Mouse (Mus musculus): ENCODE measurements at regions not wholly inside any gene's neighbourhood (a gene's known extent, or its start where the extent isn't known, plus 50 kb on each side); places are given as distances from the start of the nearest gene placed in this dataset.

- Histone ChIP-seq H3K27me3 (ENCODE audit: control insufficient read depth, insufficient read depth, low read length) (no peaks in the 10 kb centered on the region), H3K4me1 (ENCODE audit: control insufficient read depth, insufficient read depth, low read length) (no peaks in the 10 kb centered on the region), H3K9ac (ENCODE audit: low read length) (no peak overlapping the region), H3K4me3 (ENCODE audit: low read length) (no peak overlapping the region), H3K9me3 (replicated peaks; ENCODE audit: control insufficient read depth, low read length) (no peaks in the 10 kb centered on the region), H3K4me2 (ENCODE audit: low read depth, low read length) (no peak overlapping the region), H3K36me3 (ENCODE audit: control insufficient read depth, insufficient read depth) (no peaks in the 10 kb centered on the region), H3K27ac (ENCODE audit: low read length) (no peak overlapping the region)
- 76% methylated on average over 3 of the region's 3 CpGs for WGBS
- no peak for ATAC-seq (replicated peaks; ENCODE audit: extremely low read depth, insufficient read depth, low FRiP score)
These were observed 605.6 kb upstream of the Intu start for GRCm38 (mm10) chr3:39925436-39925835.

- ATAC-seq (replicated peaks; ENCODE audit: extremely low read depth, insufficient read depth, low FRiP score), result no peak
- H3K36me3 ChIP-seq (ENCODE audit: control insufficient read depth, insufficient read depth), result no peaks in the 10 kb centered on the region
- H3K27ac ChIP-seq (ENCODE audit: low read length), result no peak overlapping the region
- 83% methylated on average over 2 of the region's 2 CpGs for WGBS
- H3K4me2 ChIP-seq (ENCODE audit: low read depth, low read length), result no peak overlapping the region
- no peaks in the 10 kb centered on the region for H3K27me3 ChIP-seq (ENCODE audit: control insufficient read depth, insufficient read depth, low read length)
- H3K9me3 ChIP-seq (replicated peaks; ENCODE audit: control insufficient read depth, low read length), result no peaks in the 10 kb centered on the region
- no peak overlapping the region for H3K4me3 ChIP-seq (ENCODE audit: low read length)
- H3K4me1 ChIP-seq (ENCODE audit: control insufficient read depth, insufficient read depth, low read length), result no peaks in the 10 kb centered on the region
- no peak overlapping the region for H3K9ac ChIP-seq (ENCODE audit: low read length)
These were observed 602.7 kb upstream of the Intu start for GRCm38 (mm10) chr3:39928421-39928820.

GRCm38 (mm10) chr3:39933372-39933771 is 597.7 kb upstream of the Intu start:
- H3K4me2 ChIP-seq (ENCODE audit: low read depth, low read length), result no peak overlapping the region
- no peak overlapping the region for H3K9ac ChIP-seq (ENCODE audit: low read length)
- ATAC-seq (replicated peaks; ENCODE audit: extremely low read depth, insufficient read depth, low FRiP score), result no peak
- no peaks in the 10 kb centered on the region for H3K4me1 ChIP-seq (ENCODE audit: control insufficient read depth, insufficient read depth, low read length)
- 86% methylated on average over 3 of the region's 3 CpGs for WGBS
- no peaks in the 10 kb centered on the region for H3K9me3 ChIP-seq (replicated peaks; ENCODE audit: control insufficient read depth, low read length)
- H3K27ac ChIP-seq (ENCODE audit: low read length), result no peak overlapping the region
- H3K27me3 ChIP-seq (ENCODE audit: control insufficient read depth, insufficient read depth, low read length), result no peaks in the 10 kb centered on the region
- H3K4me3 ChIP-seq (ENCODE audit: low read length), result no peak overlapping the region
- H3K36me3 ChIP-seq (ENCODE audit: control insufficient read depth, insufficient read depth), result no peaks in the 10 kb centered on the region

- no peak overlapping the region for H3K4me3 ChIP-seq (ENCODE audit: low read length)
- H3K9me3 ChIP-seq (replicated peaks; ENCODE audit: control insufficient read depth, low read length), result no peaks in the 10 kb centered on the region
- H3K27ac ChIP-seq (ENCODE audit: low read length), result no peak overlapping the region
- H3K9ac ChIP-seq (ENCODE audit: low read length), result no peak overlapping the region
- no peaks in the 10 kb centered on the region for H3K36me3 ChIP-seq (ENCODE audit: control insufficient read depth, insufficient read depth)
- no peaks in the 10 kb centered on the region for H3K27me3 ChIP-seq (ENCODE audit: control insufficient read depth, insufficient read depth, low read length)
- H3K4me1 ChIP-seq (ENCODE audit: control insufficient read depth, insufficient read depth, low read length), result no peaks in the 10 kb centered on the region
- no peak overlapping the region for H3K4me2 ChIP-seq (ENCODE audit: low read depth, low read length)
- no peak for ATAC-seq (replicated peaks; ENCODE audit: extremely low read depth, insufficient read depth, low FRiP score)
- WGBS, result 87% methylated on average over 3 of the region's 3 CpGs
These were observed 593.3 kb upstream of the Intu start for GRCm38 (mm10) chr3:39937719-39938278.

- WGBS, result 62% methylated on average over 3 of the region's 3 CpGs
These were observed 586.5 kb upstream of the Intu start for GRCm38 (mm10) chr3:39944581-39944980.

GRCm38 (mm10) chr3:39952103-39952502 is 579.0 kb upstream of the Intu start:
- Histone ChIP-seq H3K4me2 (ENCODE audit: low read depth, low read length) (no peak overlapping the region), H3K27me3 (ENCODE audit: control insufficient read depth, insufficient read depth, low read length) (no peaks in the 10 kb centered on the region), H3K36me3 (ENCODE audit: control insufficient read depth, insufficient read depth) (no peaks in the 10 kb centered on the region), H3K9me3 (replicated peaks; ENCODE audit: control insufficient read depth, low read length) (peaks cover 7% of the 10 kb centered on the region), H3K9ac (ENCODE audit: low read length) (no peak overlapping the region), H3K4me1 (ENCODE audit: control insufficient read depth, insufficient read depth, low read length) (no peaks in the 10 kb centered on the region), H3K27ac (ENCODE audit: low read length) (no peak overlapping the region), H3K4me3 (ENCODE audit: low read length) (no peak overlapping the region)
- no peak for ATAC-seq (replicated peaks; ENCODE audit: extremely low read depth, insufficient read depth, low FRiP score)
- 61% methylated on average over 2 of the region's 2 CpGs for WGBS

More at GRCm38 (mm10) chr3:39944581-39944980, 586.5 kb upstream of the Intu start:
- peak; percentile 69 for ATAC-seq (replicated peaks; ENCODE audit: extremely low read depth, insufficient read depth, low FRiP score)
- no peak overlapping the region for H3K4me2 ChIP-seq (ENCODE audit: low read depth, low read length)
- no peak overlapping the region for H3K27ac ChIP-seq (ENCODE audit: low read length)
- no peaks in the 10 kb centered on the region for H3K4me1 ChIP-seq (ENCODE audit: control insufficient read depth, insufficient read depth, low read length)
- no peaks in the 10 kb centered on the region for H3K27me3 ChIP-seq (ENCODE audit: control insufficient read depth, insufficient read depth, low read length)
- H3K9ac ChIP-seq (ENCODE audit: low read length), result no peak overlapping the region
- H3K9me3 ChIP-seq (replicated peaks; ENCODE audit: control insufficient read depth, low read length), result no peaks in the 10 kb centered on the region
- H3K4me3 ChIP-seq (ENCODE audit: low read length), result no peak overlapping the region
- no peaks in the 10 kb centered on the region for H3K36me3 ChIP-seq (ENCODE audit: control insufficient read depth, insufficient read depth)

GRCm38 (mm10) chr3:39952556-39952955 is 578.5 kb upstream of the Intu start:
- H3K4me1 ChIP-seq (ENCODE audit: control insufficient read depth, insufficient read depth, low read length), result no peaks in the 10 kb centered on the region
- H3K27me3 ChIP-seq (ENCODE audit: control insufficient read depth, insufficient read depth, low read length), result no peaks in the 10 kb centered on the region
- no peaks in the 10 kb centered on the region for H3K36me3 ChIP-seq (ENCODE audit: control insufficient read depth, insufficient read depth)
- no peak overlapping the region for H3K4me2 ChIP-seq (ENCODE audit: low read depth, low read length)
- H3K9ac ChIP-seq (ENCODE audit: low read length), result no peak overlapping the region
- WGBS, result 78% methylated on average over 1 of the region's 1 CpGs
- no peak overlapping the region for H3K27ac ChIP-seq (ENCODE audit: low read length)
- H3K4me3 ChIP-seq (ENCODE audit: low read length), result no peak overlapping the region
- H3K9me3 ChIP-seq (replicated peaks; ENCODE audit: control insufficient read depth, low read length), result peaks cover 7% of the 10 kb centered on the region
- ATAC-seq (replicated peaks; ENCODE audit: extremely low read depth, insufficient read depth, low FRiP score), result no peak

- 68% methylated on average over 7 of the region's 7 CpGs for WGBS
- H3K36me3 ChIP-seq (ENCODE audit: control insufficient read depth, insufficient read depth), result no peaks in the 10 kb centered on the region
- no peak for ATAC-seq (replicated peaks; ENCODE audit: extremely low read depth, insufficient read depth, low FRiP score)
- H3K4me3 ChIP-seq (ENCODE audit: low read length), result no peak overlapping the region
- H3K4me1 ChIP-seq (ENCODE audit: control insufficient read depth, insufficient read depth, low read length), result no peaks in the 10 kb centered on the region
- H3K4me2 ChIP-seq (ENCODE audit: low read depth, low read length), result no peak overlapping the region
- H3K9me3 ChIP-seq (replicated peaks; ENCODE audit: control insufficient read depth, low read length), result no peaks in the 10 kb centered on the region
- no peak overlapping the region for H3K27ac ChIP-seq (ENCODE audit: low read length)
- no peaks in the 10 kb centered on the region for H3K27me3 ChIP-seq (ENCODE audit: control insufficient read depth, insufficient read depth, low read length)
- H3K9ac ChIP-seq (ENCODE audit: low read length), result no peak overlapping the region
These were observed 569.0 kb upstream of the Intu start for GRCm38 (mm10) chr3:39961836-39962640.

GRCm38 (mm10) chr3:39965431-39965830 is 565.7 kb upstream of the Intu start:
- Histone ChIP-seq H3K27me3 (ENCODE audit: control insufficient read depth, insufficient read depth, low read length) (no peaks in the 10 kb centered on the region), H3K4me3 (ENCODE audit: low read length) (no peak overlapping the region), H3K27ac (ENCODE audit: low read length) (no peak overlapping the region), H3K9ac (ENCODE audit: low read length) (no peak overlapping the region), H3K9me3 (replicated peaks; ENCODE audit: control insufficient read depth, low read length) (no peaks in the 10 kb centered on the region), H3K36me3 (ENCODE audit: control insufficient read depth, insufficient read depth) (no peaks in the 10 kb centered on the region), H3K4me2 (ENCODE audit: low read depth, low read length) (no peak overlapping the region), H3K4me1 (ENCODE audit: control insufficient read depth, insufficient read depth, low read length) (no peaks in the 10 kb centered on the region)
- 87% methylated on average over 2 of the region's 2 CpGs for WGBS
- ATAC-seq (replicated peaks; ENCODE audit: extremely low read depth, insufficient read depth, low FRiP score), result no peak
